Mouse (Mus musculus) spleen, adult 2 months (tissue): ENCODE results near the gene Klrc3.

Source experiments
- CTCF ChIP-seq: fragments of 200-500 bp; IDR thresholded peaks from 2 replicates; pipeline ENCODE4 v1.5.1; 2011; ENCODE audit warnings: mild to moderate bottlenecking, inconsistent platforms; ENCODE audit not compliant: insufficient read depth, insufficient read length, insufficient replicate concordance; ENCODE audit errors: extremely low read depth
- POLR2A ChIP-seq: fragments of 200-500 bp; IDR thresholded peaks from 2 replicates; pipeline ENCODE4 v1.6.1; 2011; ENCODE audit warnings: low read depth, low read length, inconsistent platforms

GRCm38 (mm10) chr6:129608372-129608771 is 34.8 kb downstream of the Klrc3 start:
- no peak for TF ChIP-seq POLR2A
- TF ChIP-seq CTCF = no peak
